Mouse (Mus musculus) stomach, embryonic 15.5 days (tissue): ENCODE results near the gene Spink8. TPM values are rescaled to one million over a fixed set of nuclear protein-coding genes. Genes with fewer than 3 reads are reported as not detected.
"Not testable (repeated sequence)": the region's sequence is repeated elsewhere in the genome, so short reads cannot be mapped to it uniquely, and the experiment has no call there.

Experiments used
- ATAC-seq: fragments of 200-750 bp; cut with Nextera tagmentation; 2 replicates; pipeline ENCODE4 v1.8.0; 2017; ENCODE audit warnings: low read depth, moderate number of reproducible peaks, moderate TSS enrichment; ENCODE audit not compliant: insufficient read depth, low FRiP score
- H3K27ac ChIP-seq: fragments of 300-500 bp; sonication (generic); 2 replicates; pipeline ENCODE4 v1.5.1; 2015; ENCODE audit warnings: mild to moderate bottlenecking, inconsistent platforms
- H3K27me3 ChIP-seq: fragments of 300-500 bp; sonication (generic); replicated peaks from 2 replicates; pipeline ENCODE4 v1.6.1; 2015; ENCODE audit warnings: inconsistent platforms
- H3K36me3 ChIP-seq: fragments of 300-500 bp; sonication (generic); 2 replicates; pipeline ENCODE4 v1.6.1; 2015; ENCODE audit warnings: inconsistent platforms
- H3K4me1 ChIP-seq: fragments of 300-500 bp; sonication (generic); 2 replicates; pipeline ENCODE4 v1.6.1; 2015; ENCODE audit warnings: inconsistent platforms
- H3K4me2 ChIP-seq: fragments of 300-500 bp; sonication (generic); 2 replicates; pipeline ENCODE4 v1.6.1; 2015; ENCODE audit warnings: mild to moderate bottlenecking, inconsistent platforms
- H3K4me3 ChIP-seq: fragments of 300-500 bp; sonication (generic); replicated peaks from 2 replicates; pipeline ENCODE4 v1.5.1; 2015; ENCODE audit warnings: inconsistent platforms
- H3K9ac ChIP-seq: fragments of 300-500 bp; sonication (generic); 2 replicates; pipeline ENCODE4 v1.6.1; 2015; ENCODE audit warnings: inconsistent platforms
- H3K9me3 ChIP-seq: fragments of 300-500 bp; sonication (generic); 2 replicates; pipeline ENCODE4 v1.6.1; 2016; ENCODE audit warnings: inconsistent platforms
- WGBS: fragments of 180-500 bp; shearing (Covaris S2); methylation state at CpG from one replicate; pipeline ENCODE4 v1.1.7; 2015; 5-methylcytosine and 5-hydroxymethylcytosine counted together
- polyA plus RNA-seq: library from polyadenylated mRNA; unstranded; fragments of >200 nt; fragmentation: Nextera tagmentation; extraction: Ambion mirVana; gene quantifications from 2 replicates; pipeline ENCODE4 v1.2.1, GENCODE M21; 2015

Spink8 gene
- 0.22 TPM in 1 of 2 replicates, not detected in the other for polyA plus RNA-seq

DNA sequence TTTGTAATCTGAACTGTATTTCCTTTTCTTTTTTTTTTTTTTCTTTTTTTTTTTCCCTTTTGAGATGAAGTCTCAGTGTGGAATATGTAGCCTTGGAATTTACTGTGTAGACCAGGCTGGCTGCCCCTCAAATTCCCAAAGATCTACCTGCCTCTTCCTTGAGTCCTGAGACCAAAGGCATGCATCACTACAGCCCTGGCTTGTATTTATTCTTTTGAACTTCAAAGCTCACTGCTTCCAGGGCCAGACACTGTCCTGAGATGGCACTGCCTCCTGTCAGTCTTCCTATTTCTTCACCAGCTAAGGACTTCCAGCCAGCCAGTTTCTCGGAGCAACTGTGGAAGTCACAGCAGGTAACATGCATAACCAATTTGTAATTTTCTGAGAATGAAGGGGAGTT, at the start of gene Spink8:
Spink8 (plus strand) TSS at position 301 of the 400 bp plus-strand sequence.
- H3K36me3 ChIP-seq: no peaks in the 10 kb centered on the region
- H3K4me3 ChIP-seq: no peak within 1 kb of the TSS
- no peak within 1 kb of the TSS for H3K4me2 ChIP-seq
- 81% methylated on average over 1 of the region's 1 CpGs for WGBS
- no peaks in the 10 kb centered on the region for H3K9me3 ChIP-seq
- H3K27ac ChIP-seq: no peak within 1 kb of the TSS
- no peak for ATAC-seq
- H3K27me3 ChIP-seq: no peaks in the 10 kb centered on the region
- H3K4me1 ChIP-seq: no peaks in the 10 kb centered on the region
- no peak within 1 kb of the TSS for H3K9ac ChIP-seq

GRCm38 (mm10) chr9:109766841-109767240, 45.2 kb upstream of the Spink8 start:
- ATAC-seq, H3K4me1 ChIP-seq, H3K4me3 ChIP-seq, H3K27me3 ChIP-seq, H3K4me2 ChIP-seq, H3K27ac ChIP-seq, H3K9me3 ChIP-seq, H3K9ac ChIP-seq, H3K36me3 ChIP-seq: not testable (repeated sequence)
- 76% methylated on average over 1 of the region's 1 CpGs for WGBS

- WGBS: 78% methylated on average over 4 of the region's 4 CpGs
These were observed 21.5 kb upstream of the Spink8 start, which contains the start of gene Fbxw27 for GRCm38 (mm10) chr9:109790570-109790969. Gene Fbxw27 (minus strand): TSS chr9:109790670.

DNA sequence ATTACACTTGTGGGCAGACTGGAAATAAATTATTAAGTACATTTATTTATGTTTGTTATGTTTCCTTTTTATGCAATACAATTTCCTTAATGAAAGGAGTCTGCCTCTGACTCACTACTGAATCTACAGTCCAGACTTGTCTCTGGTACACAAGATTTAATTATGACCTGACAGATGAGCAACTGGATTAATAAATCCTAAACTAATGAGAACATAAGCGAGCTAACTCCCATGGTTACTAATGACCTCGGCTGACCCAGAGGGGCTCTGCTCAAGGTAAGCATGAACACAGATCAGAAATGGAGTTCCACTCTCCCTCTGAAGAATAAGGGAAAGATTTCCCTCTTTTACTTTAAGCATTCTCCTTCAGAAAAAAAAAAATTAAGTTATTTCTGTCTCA, 16.9 kb upstream of the Spink8 start:
- H3K9me3 ChIP-seq: no peaks in the 10 kb centered on the region
- no peak overlapping the region for H3K4me2 ChIP-seq
- H3K4me1 ChIP-seq: no peaks in the 10 kb centered on the region
- H3K27me3 ChIP-seq: no peaks in the 10 kb centered on the region
- no peak overlapping the region for H3K4me3 ChIP-seq
- ATAC-seq: no peak
- H3K9ac ChIP-seq: no peak overlapping the region
- 74% methylated on average over 2 of the region's 2 CpGs for WGBS
- no peak overlapping the region for H3K27ac ChIP-seq
- no peaks in the 10 kb centered on the region for H3K36me3 ChIP-seq

More at GRCm38 (mm10) chr9:109790570-109790969, 21.5 kb upstream of the Spink8 start, which contains the start of gene Fbxw27:
- H3K36me3 ChIP-seq, H3K27me3 ChIP-seq, H3K4me3 ChIP-seq, ATAC-seq, H3K27ac ChIP-seq, H3K4me2 ChIP-seq, H3K4me1 ChIP-seq, H3K9ac ChIP-seq, H3K9me3 ChIP-seq: not testable (repeated sequence)

DNA sequence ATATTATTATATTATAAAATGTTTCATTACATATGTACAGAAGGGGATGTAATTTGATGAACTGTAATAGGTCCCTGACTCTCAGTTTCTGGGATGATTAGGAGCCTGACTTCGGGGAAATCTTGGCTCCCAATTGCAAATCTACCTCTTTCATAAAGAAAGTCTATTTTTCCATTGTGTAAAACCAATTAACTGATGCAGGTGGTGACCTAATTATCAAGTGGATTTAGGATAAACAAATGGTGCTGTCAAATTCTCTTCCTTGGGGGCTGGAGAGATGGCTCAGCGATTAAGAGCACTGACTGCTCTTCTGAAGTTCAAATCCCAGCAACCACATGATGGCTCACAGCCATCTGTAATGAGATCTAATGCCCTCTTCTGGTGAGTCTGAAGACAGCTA, 16.3 kb upstream of the Spink8 start:
- Histone ChIP-seq H3K4me2 (no peak overlapping the region), H3K36me3 (no peaks in the 10 kb centered on the region), H3K27me3 (no peaks in the 10 kb centered on the region), H3K9me3 (no peaks in the 10 kb centered on the region), H3K4me1 (no peaks in the 10 kb centered on the region), H3K9ac (no peak overlapping the region), H3K27ac (no peak overlapping the region), H3K4me3 (no peak overlapping the region)
- WGBS: 70% methylated on average over 2 of the region's 2 CpGs
- ATAC-seq: no peak

- Histone ChIP-seq H3K4me3 (no peak overlapping the region), H3K9me3 (no peaks in the 10 kb centered on the region), H3K36me3 (no peaks in the 10 kb centered on the region), H3K4me2 (no peak overlapping the region), H3K9ac (no peak overlapping the region), H3K27ac (no peak overlapping the region), H3K4me1 (no peaks in the 10 kb centered on the region), H3K27me3 (no peaks in the 10 kb centered on the region)
- 89% methylated on average over 1 of the region's 1 CpGs for WGBS
- ATAC-seq: no peak
These were observed 14.0 kb upstream of the Spink8 start for GRCm38 (mm10) chr9:109798051-109798450.

DNA sequence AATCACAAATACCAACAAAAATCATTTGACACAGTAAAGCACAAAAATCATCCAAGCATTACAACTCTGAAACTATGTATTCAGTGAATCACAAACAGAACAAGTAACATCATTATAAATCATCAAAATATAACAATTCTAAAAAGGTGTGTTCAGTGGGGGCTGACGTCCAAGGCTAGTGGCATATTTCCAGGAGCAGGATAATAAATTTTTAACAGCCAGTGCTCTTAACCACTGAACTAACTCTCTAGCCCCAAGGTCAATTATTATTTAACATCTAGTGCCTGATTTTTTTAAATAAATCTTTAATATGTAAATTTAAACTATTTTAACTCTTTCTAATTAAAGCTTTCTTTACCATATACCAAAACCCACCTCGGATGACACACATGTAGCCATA, 6.5 kb upstream of the Spink8 start:
- not testable (repeated sequence) for H3K4me3 ChIP-seq, H3K9me3 ChIP-seq, H3K4me2 ChIP-seq, H3K4me1 ChIP-seq, H3K27ac ChIP-seq, ATAC-seq, H3K9ac ChIP-seq, H3K27me3 ChIP-seq, H3K36me3 ChIP-seq
- 69% methylated on average over 2 of the region's 2 CpGs for WGBS

DNA sequence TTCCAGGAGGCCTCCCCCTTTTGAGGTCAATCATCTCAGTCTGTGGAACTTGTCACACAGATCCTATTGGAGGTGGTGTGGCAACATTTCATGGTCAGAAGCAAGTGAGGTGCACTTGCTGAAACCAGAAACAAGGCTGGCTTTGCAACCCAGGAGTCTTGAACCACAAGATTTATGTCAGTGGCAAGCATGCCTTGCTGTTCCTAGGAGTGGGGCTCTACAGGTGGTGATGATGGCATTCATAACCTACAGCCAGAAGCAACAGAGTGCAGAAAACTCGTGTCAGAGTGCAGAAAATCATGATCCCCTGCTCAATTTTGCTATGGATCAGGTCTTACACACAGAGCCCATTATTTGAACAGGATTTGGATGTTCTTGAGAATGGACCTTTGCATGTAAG, 5.8 kb upstream of the Spink8 start:
- WGBS: 51% methylated on average over 1 of the region's 1 CpGs
- Histone ChIP-seq H3K4me2 (no peak overlapping the region), H3K4me3 (no peak overlapping the region), H3K27ac (no peak overlapping the region), H3K9ac (no peak overlapping the region), H3K9me3 (no peaks in the 10 kb centered on the region), H3K36me3 (no peaks in the 10 kb centered on the region), H3K4me1 (no peaks in the 10 kb centered on the region), H3K27me3 (no peaks in the 10 kb centered on the region)
- no peak for ATAC-seq

GRCm38 (mm10) chr9:109806695-109807293, 5.3 kb upstream of the Spink8 start:
- Histone ChIP-seq H3K9ac (no peak overlapping the region), H3K36me3 (no peaks in the 10 kb centered on the region), H3K4me2 (no peak overlapping the region), H3K27ac (no peak overlapping the region), H3K27me3 (no peaks in the 10 kb centered on the region), H3K9me3 (no peaks in the 10 kb centered on the region), H3K4me3 (no peak overlapping the region), H3K4me1 (no peaks in the 10 kb centered on the region)
- 66% methylated on average over 2 of the region's 2 CpGs for WGBS
- ATAC-seq: no peak

DNA sequence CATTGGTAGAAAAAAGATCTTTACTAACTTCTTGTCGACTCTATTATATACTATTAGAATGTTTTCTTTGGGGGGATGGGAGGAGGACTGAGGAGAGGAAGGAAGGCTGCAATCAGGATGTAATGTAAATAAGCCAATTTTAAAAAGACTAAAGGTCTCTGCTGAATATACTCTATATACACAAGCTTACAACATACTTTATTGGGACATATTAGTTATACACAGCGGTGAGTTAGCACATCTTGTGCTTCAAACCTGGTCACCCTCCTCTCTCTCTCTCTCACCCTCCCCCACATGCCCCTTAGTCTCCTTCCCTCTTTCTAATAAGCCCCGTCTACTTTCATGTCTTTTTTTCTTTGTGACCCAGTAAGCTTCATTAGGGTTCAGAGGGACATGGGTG, 4.2 kb upstream of the Spink8 start:
- no peak for ATAC-seq
- H3K36me3 ChIP-seq: no peaks in the 10 kb centered on the region

DNA sequence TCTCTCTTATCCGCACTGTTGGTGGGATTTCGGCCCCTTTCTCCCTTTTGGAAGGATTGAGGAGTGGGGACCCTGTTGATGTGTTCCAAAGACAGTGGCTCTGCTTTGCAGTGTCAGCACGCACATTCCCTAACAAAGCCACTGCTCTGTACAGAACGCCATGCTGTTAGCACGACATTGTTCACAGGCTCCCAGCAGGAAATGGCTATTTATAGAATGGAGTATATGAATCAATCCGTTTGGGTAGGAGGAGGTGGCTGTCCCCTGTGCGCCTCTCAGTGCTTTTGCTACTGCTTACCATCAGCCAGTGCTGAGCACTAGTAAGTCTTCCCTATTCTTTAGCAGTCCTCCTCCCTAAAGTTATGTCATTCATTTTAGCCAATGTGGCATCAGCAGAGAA, 1.3 kb downstream of the Spink8 start:
- 50% methylated on average over 7 of the region's 7 CpGs for WGBS
- Histone ChIP-seq H3K4me3 (no peak overlapping the region), H3K27ac (no peak overlapping the region), H3K9me3 (no peaks in the 10 kb centered on the region), H3K4me1 (no peaks in the 10 kb centered on the region), H3K27me3 (no peaks in the 10 kb centered on the region), H3K4me2 (no peak overlapping the region), H3K9ac (no peak overlapping the region), H3K36me3 (no peaks in the 10 kb centered on the region)
- ATAC-seq: no peak

More for the DNA sequence above, 4.2 kb upstream of the Spink8 start:
- no peaks in the 10 kb centered on the region for H3K27me3 ChIP-seq
- no peak overlapping the region for H3K4me2 ChIP-seq
- no peak overlapping the region for H3K9ac ChIP-seq
- no peaks in the 10 kb centered on the region for H3K4me1 ChIP-seq
- H3K27ac ChIP-seq: no peak overlapping the region
- WGBS: 40% methylated on average over 3 of the region's 3 CpGs
- H3K9me3 ChIP-seq: no peaks in the 10 kb centered on the region
- H3K4me3 ChIP-seq: no peak overlapping the region

DNA sequence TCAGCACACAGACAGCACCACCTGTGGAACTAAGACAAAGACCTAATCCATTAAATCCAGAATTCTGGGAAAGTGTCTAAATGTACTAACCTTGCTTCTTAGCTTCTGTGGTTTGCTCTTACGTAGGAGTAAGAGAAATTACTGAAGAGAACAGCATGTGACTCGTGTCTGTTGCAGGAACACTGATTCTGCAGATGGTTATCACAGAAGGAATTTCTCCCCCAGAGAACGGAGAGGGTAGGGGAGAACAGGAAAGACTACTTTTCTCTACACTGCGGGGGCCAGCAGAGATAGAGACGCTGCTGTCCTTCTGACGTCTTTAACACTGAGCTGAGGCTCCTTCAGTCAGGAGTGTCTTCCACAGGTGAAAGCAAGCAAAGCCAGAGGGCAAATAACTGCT, 4.3 kb downstream of the Spink8 start:
- Histone ChIP-seq H3K4me1 (no peaks in the 10 kb centered on the region), H3K9ac (no peak overlapping the region), H3K36me3 (no peaks in the 10 kb centered on the region), H3K4me3 (no peak overlapping the region), H3K27me3 (no peaks in the 10 kb centered on the region), H3K4me2 (no peak overlapping the region), H3K27ac (no peak overlapping the region), H3K9me3 (no peaks in the 10 kb centered on the region)
- WGBS: 32% methylated on average over 6 of the region's 6 CpGs
- no peak for ATAC-seq

GRCm38 (mm10) chr9:109825739-109826138, 13.7 kb downstream of the Spink8 start:
- Histone ChIP-seq H3K27me3 (no peaks in the 10 kb centered on the region), H3K4me3 (no peak overlapping the region), H3K9me3 (no peaks in the 10 kb centered on the region), H3K9ac (no peak overlapping the region), H3K4me2 (no peak overlapping the region), H3K36me3 (no peaks in the 10 kb centered on the region), H3K27ac (no peak overlapping the region), H3K4me1 (no peaks in the 10 kb centered on the region)
- WGBS: 68% methylated on average over 4 of the region's 4 CpGs
- no peak; the same call in 1 of the 2 replicates for ATAC-seq
